Mouse (Mus musculus) MEL (cell line): ENCODE data around the gene Lep. TPM values are rescaled to one million over a fixed set of nuclear protein-coding genes. Genes with fewer than 3 reads are reported as not detected.

ENCODE experiments used
- DNase-seq: peaks from one replicate; pipeline ENCODE4 v3.0.0; 2011; ENCODE audit warnings: low read depth, low spot score
- H3K27ac ChIP-seq: 2 replicates; pipeline ENCODE4 v1.5.1; 2012; ENCODE audit warnings: low read depth, mild to moderate bottlenecking, control low read depth, low read length, moderate library complexity; ENCODE audit not compliant: control insufficient read depth
- H3K27me3 ChIP-seq, 2 experiments: fragments of 150-350 bp in 1 of 2; sonication (generic) in 1 of 2; 2 replicates each; pipeline ENCODE4 v1.6.1; 2012; ENCODE audit warnings: low read length in 2 of 2, mild to moderate bottlenecking in 2 of 2, improper control_type of control experiment in 1 of 2, moderate library complexity in 1 of 2; ENCODE audit not compliant: insufficient read depth in 2 of 2, control insufficient read depth in 1 of 2
- H3K36me3 ChIP-seq, 2 experiments: 2 replicates each; pipeline ENCODE4 v1.6.1; 2012 to 2014; ENCODE audit warnings: low read length in 2 of 2, improper control_type of control experiment in 1 of 2, inconsistent platforms in 1 of 2, mild to moderate bottlenecking in 1 of 2; ENCODE audit not compliant: insufficient read depth in 2 of 2, control insufficient read depth in 1 of 2
- H3K4me1 ChIP-seq, 2 experiments: fragments of 150-350 bp in 1 of 2; sonication (generic) in 1 of 2; 2 replicates each; pipeline ENCODE4 v1.6.1; 2012; ENCODE audit warnings: low read length in 2 of 2, improper control_type of control experiment in 1 of 2, mild to moderate bottlenecking in 1 of 2; ENCODE audit not compliant: insufficient read depth in 2 of 2, control insufficient read depth in 1 of 2
- H3K4me3 ChIP-seq, 2 experiments: fragments of 150-350 bp in 1 of 2; sonication (generic) in 1 of 2; 2 replicates each; pipeline ENCODE4 v1.5.1; 2012; ENCODE audit warnings: low read depth in 2 of 2, low read length in 2 of 2, mild to moderate bottlenecking in 2 of 2, moderate library complexity in 2 of 2, control low read depth in 1 of 2, improper control_type of control experiment in 1 of 2; ENCODE audit not compliant: control insufficient read depth in 1 of 2, insufficient read depth in 1 of 2
- H3K79me2 ChIP-seq: 2 replicates; pipeline ENCODE4 v1.6.1; 2012; ENCODE audit warnings: mild to moderate bottlenecking, low read length, moderate library complexity; ENCODE audit not compliant: control insufficient read depth, poor library complexity, insufficient read depth
- H3K9ac ChIP-seq: 2 replicates; pipeline ENCODE4 v1.6.1; 2012; ENCODE audit warnings: low read depth, mild to moderate bottlenecking, control low read depth, low read length, moderate library complexity; ENCODE audit not compliant: control insufficient read depth, poor library complexity, severe bottlenecking
- H3K9me3 ChIP-seq: fragments of 150-350 bp; sonication (generic); replicated peaks from 2 replicates; pipeline ENCODE4 v1.6.1; 2012; ENCODE audit warnings: mild to moderate bottlenecking, low read length, improper control_type of control experiment, moderate library complexity; ENCODE audit not compliant: insufficient read depth
- CHD2 ChIP-seq: IDR thresholded peaks from 2 replicates; pipeline ENCODE4 v1.6.1; 2011; ENCODE audit warnings: low read length, improper control_type of control experiment
- CTCF ChIP-seq, 3 experiments: IDR thresholded peaks in 2 of 3; conservative IDR thresholded peaks in 1 of 3; 2 replicates each; pipeline ENCODE4 v1.5.1; 2011 to 2012; ENCODE audit warnings: low read length in 3 of 3, low read depth in 2 of 3, mild to moderate bottlenecking in 2 of 3, improper control_type of control experiment in 1 of 3, inconsistent platforms in 1 of 3, mixed read lengths in 1 of 3, moderate library complexity in 1 of 3; ENCODE audit not compliant: control insufficient read depth in 1 of 3, insufficient read depth in 1 of 3, poor library complexity in 1 of 3, severe bottlenecking in 1 of 3
- ELF1 ChIP-seq: IDR thresholded peaks from 2 replicates; pipeline ENCODE4 v1.6.1; 2014; ENCODE audit warnings: low read depth, mild to moderate bottlenecking, inconsistent platforms, low read length, improper control_type of control experiment, moderate library complexity
- EP300 ChIP-seq, 2 experiments: IDR thresholded peaks; 2 replicates each; pipeline ENCODE4 v1.6.1; 2011; ENCODE audit warnings: improper control_type of control experiment in 2 of 2, low read length in 2 of 2, low read depth in 1 of 2, mild to moderate bottlenecking in 1 of 2
- GATA1 ChIP-seq: IDR thresholded peaks from 2 replicates; pipeline ENCODE4 v1.6.1; 2011; ENCODE audit warnings: low read depth, low read length, improper control_type of control experiment
- KAT2A ChIP-seq: conservative IDR thresholded peaks from 2 replicates; pipeline ENCODE4 v1.6.1; 2012; ENCODE audit warnings: low read depth, low read length, improper control_type of control experiment, inconsistent platforms
- MAFK ChIP-seq: IDR thresholded peaks from 2 replicates; pipeline ENCODE4 v1.6.1; 2011; ENCODE audit warnings: low read depth, mild to moderate bottlenecking, low read length, improper control_type of control experiment, borderline replicate concordance
- MAX ChIP-seq: IDR thresholded peaks from 2 replicates; pipeline ENCODE4 v1.6.1; 2011; ENCODE audit warnings: low read length, improper control_type of control experiment
- MAZ ChIP-seq: IDR thresholded peaks from 2 replicates; pipeline ENCODE4 v1.6.1; 2012; ENCODE audit warnings: low read depth, mild to moderate bottlenecking, inconsistent platforms, low read length, improper control_type of control experiment
- MEF2A ChIP-seq: IDR thresholded peaks from 2 replicates; pipeline ENCODE4 v1.6.1; 2014; ENCODE audit warnings: low read depth, mild to moderate bottlenecking, inconsistent platforms, low read length, improper control_type of control experiment; ENCODE audit not compliant: poor library complexity, insufficient replicate concordance, severe bottlenecking; ENCODE audit errors: extremely low read depth
- MXI1 ChIP-seq: IDR thresholded peaks from 2 replicates; pipeline ENCODE4 v1.6.1; 2011; ENCODE audit warnings: mild to moderate bottlenecking, low read depth, low read length, improper control_type of control experiment
- MYC ChIP-seq: IDR thresholded peaks from 2 replicates; pipeline ENCODE4 v1.6.1; 2011; ENCODE audit warnings: low read depth, mild to moderate bottlenecking, low read length, improper control_type of control experiment, moderate library complexity
- POLR2AphosphoS2 ChIP-seq: IDR thresholded peaks from 2 replicates; pipeline ENCODE4 v1.6.1; 2011; ENCODE audit warnings: low read length, improper control_type of control experiment
- POLR2AphosphoS5 ChIP-seq: IDR thresholded peaks from 2 replicates; pipeline ENCODE4 v1.6.1; 2012; ENCODE audit warnings: low read depth, borderline replicate concordance, mild to moderate bottlenecking, inconsistent platforms, low read length, moderate library complexity, mixed read lengths
- SMC3 ChIP-seq: IDR thresholded peaks from 2 replicates; pipeline ENCODE4 v1.6.1; 2011; ENCODE audit warnings: low read depth, low read length, improper control_type of control experiment
- TAL1 ChIP-seq: IDR thresholded peaks from 2 replicates; pipeline ENCODE4 v1.6.1; 2012; ENCODE audit warnings: mild to moderate bottlenecking, inconsistent platforms, low read length, moderate library complexity, mixed read lengths
- ZC3H11A ChIP-seq: IDR thresholded peaks from 2 replicates; pipeline ENCODE4 v1.6.1; 2012; ENCODE audit warnings: low read depth, mild to moderate bottlenecking, inconsistent platforms, low read length, improper control_type of control experiment
- ZMIZ1 ChIP-seq: IDR thresholded peaks from 2 replicates; pipeline ENCODE4 v1.6.1; 2012; ENCODE audit warnings: low read depth, mild to moderate bottlenecking, inconsistent platforms, low read length, improper control_type of control experiment, moderate library complexity
- ZNF384 ChIP-seq: IDR thresholded peaks from 2 replicates; pipeline ENCODE4 v1.6.1; 2012; ENCODE audit warnings: low read depth, mild to moderate bottlenecking, inconsistent platforms, low read length, improper control_type of control experiment
- polyA plus RNA-seq, 2 experiments: library from polyadenylated mRNA; stranded (reverse) in 1 of 2; unstranded in 1 of 2; fragments of >175 nt in 1 of 2; fragments of >200 nt in 1 of 2; gene quantifications; 2 replicates each; pipeline versions ENCODE4 v1.2.1 to v1.2.4; 2012; ENCODE audit warnings: low replicate concordance in 2 of 2, low read depth in 1 of 2; ENCODE audit not compliant: insufficient read length in 2 of 2, insufficient read depth in 1 of 2, missing spikeins in 1 of 2
- total RNA-seq: library from RNA; depleted of rRNA; stranded (reverse); fragments of 300-350 nt; gene quantifications from 2 replicates; pipeline ENCODE4 v1.2.3, GENCODE M21; 2012

Gene Lep
- total and polyA plus RNA-seq, 3 experiments: not detected

GRCm38 (mm10) chr6:29033981-29034646, 25.9 kb upstream of the Lep start:
- no peaks in the 10 kb centered on the region for H3K9me3 ChIP-seq
- H3K4me1 ChIP-seq: no peaks in the 10 kb centered on the region
- no peak overlapping the region for H3K9ac ChIP-seq
- no peak overlapping the region for H3K27ac ChIP-seq
- no peak for TF ChIP-seq POLR2AphosphoS5
- no peak for TF ChIP-seq MYC
- TF ChIP-seq ZMIZ1: no peak
- TF ChIP-seq KAT2A: no peak
- TF ChIP-seq MAZ: no peak
- no peak for TF ChIP-seq ELF1
- no peak for TF ChIP-seq MXI1
- no peak for TF ChIP-seq POLR2AphosphoS2
- TF ChIP-seq ZC3H11A: no peak
- TF ChIP-seq MAFK: no peak
- no peak for TF ChIP-seq EP300 (IDR thresholded peaks at IDR 0.05; ENCODE audit: low read depth in 1 of 2, low read length in 2 of 2)
- no peak for DNase-seq
- no peak overlapping the region for H3K4me3 ChIP-seq
- peaks cover 0 to 5% of the 10 kb centered on the region in 2 experiments; a peak in 3 of 4 replicates for H3K27me3 ChIP-seq
- H3K79me2 ChIP-seq: no peaks in the 10 kb centered on the region
- H3K36me3 ChIP-seq: no peaks in the 10 kb centered on the region; a peak in 1 of 4 replicates

GRCm38 (mm10) chr6:29036698-29037097, 23.3 kb upstream of the Lep start:
- Histone ChIP-seq H3K9me3 (no peaks in the 10 kb centered on the region), H3K36me3 (no peaks in the 10 kb centered on the region; a peak in 1 of 4 replicates), H3K79me2 (no peaks in the 10 kb centered on the region), H3K4me3 (no peak overlapping the region), H3K27ac (no peak overlapping the region), H3K4me1 (no peaks in the 10 kb centered on the region), H3K27me3 (peaks cover 0 to 6% of the 10 kb centered on the region in 2 experiments; a peak in 3 of 4 replicates), H3K9ac (no peak overlapping the region)
- no peak for TF ChIP-seq GATA1
- TF ChIP-seq CTCF (IDR thresholded peaks at IDR 0.05 in 2 of 3, conservative IDR thresholded peaks at IDR 0.05 in 1 of 3; ENCODE audit: control insufficient read depth in 1 of 3, insufficient read depth in 1 of 3, low read depth in 2 of 3, low read length in 3 of 3, poor library complexity in 1 of 3, severe bottlenecking in 1 of 3): no peak
- TF ChIP-seq ZNF384: no peak
- TF ChIP-seq ELF1: no peak
- TF ChIP-seq TAL1: no peak
- TF ChIP-seq MAX: no peak
- TF ChIP-seq MEF2A: no peak
- no peak for TF ChIP-seq SMC3
- TF ChIP-seq CHD2: no peak
- DNase-seq: no peak
